In genomic region chr17:79975997-79976443, GRCm38 (mm10) we compare ENCODE assay signal across 8 mouse cellular contexts.
DNase-seq lines count a peak whose midpoint lies in the region; ATAC-seq lines count a peak whose summit lies in the region.

No protein-coding gene starts in this region.

- H3K4me1 ChIP-seq in intestine, embryonic 14.5 days (replicated peaks; ENCODE audit: control insufficient read depth, insufficient read depth, low read length), result 0 out of 2 replicates have a peak, but pooled peaks cover 17% of the 10 kb centered on the region
- peaks cover 8% of the 10 kb centered on the region; the same call in 1 of the 2 replicates for H3K4me1 ChIP-seq in midbrain, embryonic 16.5 days (ENCODE audit: control insufficient read depth, insufficient read depth, low read length)

- peak overlapping the region; percentile 44 for H3K4me2 ChIP-seq in intestine, embryonic 14.5 days (ENCODE audit: low read length)
- peak overlapping the region; percentile 52 for H3K4me2 ChIP-seq in midbrain, embryonic 16.5 days (ENCODE audit: low read length)

- H3K4me3 ChIP-seq in intestine, embryonic 14.5 days (ENCODE audit: low read depth, low read length), result 0 out of 2 replicates have a peak overlapping the region, but pooled peaks have one; percentile 5
- H3K4me3 ChIP-seq in midbrain, embryonic 16.5 days (ENCODE audit: low read depth, low read length), result peak overlapping the region; percentile 32

- WGBS in intestine, embryonic 14.5 days, result 20% methylated on average over 11 of the region's 11 CpGs
- WGBS in midbrain, embryonic 16.5 days, result 29% methylated on average over 11 of the region's 11 CpGs

- H3K27me3 ChIP-seq in intestine, embryonic 14.5 days (replicated peaks; ENCODE audit: control insufficient read depth, insufficient read depth, low read length), result no peaks in the 10 kb centered on the region
- no peaks in the 10 kb centered on the region for H3K27me3 ChIP-seq in midbrain, embryonic 16.5 days (ENCODE audit: control insufficient read depth, insufficient read depth, low read depth, low read length)

- no peaks in the 10 kb centered on the region for H3K9me3 ChIP-seq in intestine, embryonic 14.5 days (ENCODE audit: control insufficient read depth, low read length)
- H3K9me3 ChIP-seq in midbrain, embryonic 16.5 days (replicated peaks; ENCODE audit: control insufficient read depth, low read length, poor library complexity, severe bottlenecking), result no peaks in the 10 kb centered on the region

- H3K36me3 ChIP-seq in intestine, embryonic 14.5 days (ENCODE audit: control insufficient read depth, insufficient read depth, low read length), result no peaks in the 10 kb centered on the region
- H3K36me3 ChIP-seq in midbrain, embryonic 16.5 days (ENCODE audit: control insufficient read depth, insufficient read depth, low read length), result no peaks in the 10 kb centered on the region

- peak; percentile 18 for DNase-seq in adrenal gland, postnatal 14 days
- no peak for DNase-seq in adrenal gland, adult 2 months
- DNase-seq in right cerebral cortex, postnatal 25 days, result peak; percentile 11
- DNase-seq in right cerebral cortex, postnatal 4 days, result no peak
- DNase-seq in intestine, embryonic 14.5 days (ENCODE audit: low spot score), result no peak
- DNase-seq in urinary bladder, postnatal 36 days (ENCODE audit: low spot score in 2 of 2), result no peak
- no peak for DNase-seq in cerebellum, adult 8-10 months

- no peak overlapping the region for H3K27ac ChIP-seq in intestine, embryonic 14.5 days (ENCODE audit: low read depth)
- H3K27ac ChIP-seq in midbrain, embryonic 16.5 days (ENCODE audit: low read length), result peak overlapping the region; percentile 36

- H3K9ac ChIP-seq in intestine, embryonic 14.5 days (ENCODE audit: low read length), result no peak overlapping the region
- H3K9ac ChIP-seq in midbrain, embryonic 16.5 days (ENCODE audit: low read depth, low read length), result peak overlapping the region; percentile 2; the same call in 1 of the 2 replicates

- ATAC-seq in intestine, embryonic 14.5 days (replicated peaks; ENCODE audit: low FRiP score, low TSS enrichment, low read depth), result 0 out of 2 replicates have a peak, but pooled peaks have one; percentile 59
- ATAC-seq in midbrain, embryonic 16.5 days, result peak; percentile 93

Comparison
In these comparisons a context has a peak if more than half of its experiments do, and no peak if none do; other contexts are left out.
1. DNase-seq: peak in adrenal gland, postnatal 14 days (single experiment) and right cerebral cortex, postnatal 25 days (single experiment); none in adrenal gland, adult 2 months (single experiment), right cerebral cortex, postnatal 4 days (single experiment), intestine, embryonic 14.5 days (single experiment), urinary bladder, postnatal 36 days (0 of 2) and cerebellum, adult 8-10 months (single experiment).